Comparison of ENCODE assay signal across 14 mouse cellular contexts in genomic region chr6:144454291-144455276, GRCm38 (mm10).
DNase-seq lines count a peak whose midpoint lies in the region; ATAC-seq lines count a peak whose summit lies in the region.
"Had no signal": no experiment of that assay in that cellular context is flagged by ENCODE, and none has a peak within 500 bp of the region (broad histone marks: within the 10 kb centered on the region; RNA-seq: fewer than 3 reads in every experiment).

No protein-coding gene starts in this region.

- 16% methylated on average over 11 of the region's 11 CpGs for WGBS in neural tube, embryonic 15.5 days
- 23% methylated on average over 11 of the region's 11 CpGs for WGBS in embryonic facial prominence, embryonic 11.5 days
- 17% methylated on average over 11 of the region's 11 CpGs for WGBS in midbrain, embryonic 12.5 days

- H3K4me3 ChIP-seq in neural tube, embryonic 15.5 days (replicated peaks) = no peak overlapping the region
- no peak overlapping the region for H3K4me3 ChIP-seq in embryonic facial prominence, embryonic 11.5 days (ENCODE audit: low read depth, low read length)
- H3K4me3 ChIP-seq in midbrain, embryonic 12.5 days = no peak overlapping the region
- H3K4me3 ChIP-seq: erythroblast, embryonic 14.5 days; liver, embryonic 15.5 days had no signal

- no peak overlapping the region for H3K27ac ChIP-seq in neural tube, embryonic 15.5 days (replicated peaks)
- no peak overlapping the region for H3K27ac ChIP-seq in embryonic facial prominence, embryonic 11.5 days (replicated peaks; ENCODE audit: low read depth, low read length)
- H3K27ac ChIP-seq in midbrain, embryonic 12.5 days (replicated peaks) = no peak overlapping the region
- H3K27ac ChIP-seq: liver, embryonic 15.5 days had no signal

- no peak overlapping the region for H3K4me2 ChIP-seq in neural tube, embryonic 15.5 days
- H3K4me2 ChIP-seq in embryonic facial prominence, embryonic 11.5 days (ENCODE audit: low read depth, low read length) = no peak overlapping the region
- peak overlapping the region; percentile 26 for H3K4me2 ChIP-seq in midbrain, embryonic 12.5 days (replicated peaks)
- H3K4me2 ChIP-seq: liver, embryonic 15.5 days had no signal

- H3K9ac ChIP-seq in neural tube, embryonic 15.5 days (replicated peaks) = no peak overlapping the region
- no peak overlapping the region for H3K9ac ChIP-seq in embryonic facial prominence, embryonic 11.5 days (replicated peaks; ENCODE audit: low read length)
- no peak overlapping the region for H3K9ac ChIP-seq in midbrain, embryonic 12.5 days (replicated peaks)
- H3K9ac ChIP-seq: liver, embryonic 15.5 days had no signal

- no peak for ATAC-seq in neural tube, embryonic 15.5 days (ENCODE audit: low FRiP score)
- no peak for ATAC-seq in embryonic facial prominence, embryonic 11.5 days (replicated peaks; ENCODE audit: insufficient number of reproducible peaks, low FRiP score, low TSS enrichment, low read depth)
- peak; percentile 39; the same call in 1 of the 2 replicates for ATAC-seq in midbrain, embryonic 12.5 days (ENCODE audit: low FRiP score, low read depth)
- ATAC-seq: intestine, embryonic 16.5 days had no signal

- peaks cover 23% of the 10 kb centered on the region for H3K4me1 ChIP-seq in neural tube, embryonic 15.5 days
- no peaks in the 10 kb centered on the region; the same call in 1 of the 2 replicates for H3K4me1 ChIP-seq in embryonic facial prominence, embryonic 11.5 days (ENCODE audit: control insufficient read depth, insufficient read depth, low read length)
- peaks cover 24% of the 10 kb centered on the region for H3K4me1 ChIP-seq in midbrain, embryonic 12.5 days
- H3K4me1 ChIP-seq: liver, embryonic 15.5 days had no signal

- peak; percentile 31 for DNase-seq in neural tube, embryonic 10.5 days (ENCODE audit: extremely low spot score, low spot score)
- DNase-seq in embryonic facial prominence, embryonic 11.5 days (ENCODE audit: low spot score) = peak; percentile 34
- DNase-seq in urinary bladder, postnatal 36 days (ENCODE audit: low spot score in 2 of 2) = no peak
- DNase-seq in frontal cortex, postnatal 10 days (ENCODE audit: low spot score in 2 of 2) = no peak
- no peak for DNase-seq in urinary bladder, postnatal 10 days (ENCODE audit: low spot score)
- DNase-seq: cerebellum, postnatal 10 days; heart, postnatal 10 days; thymus, postnatal 25 days had no signal

- no peaks in the 10 kb centered on the region for H3K9me3 ChIP-seq in neural tube, embryonic 15.5 days (replicated peaks)
- no peaks in the 10 kb centered on the region for H3K9me3 ChIP-seq in embryonic facial prominence, embryonic 11.5 days (replicated peaks; ENCODE audit: control insufficient read depth, low read length)
- H3K9me3 ChIP-seq in midbrain, embryonic 12.5 days = no peaks in the 10 kb centered on the region
- H3K9me3 ChIP-seq: liver, embryonic 15.5 days had no signal

- H3K27me3 ChIP-seq in neural tube, embryonic 15.5 days (replicated peaks) = 0 out of 2 replicates have a peak, but pooled peaks cover 7% of the 10 kb centered on the region
- H3K27me3 ChIP-seq in embryonic facial prominence, embryonic 11.5 days (ENCODE audit: control insufficient read depth, insufficient read depth, low read length) = no peaks in the 10 kb centered on the region
- H3K27me3 ChIP-seq in midbrain, embryonic 12.5 days = peaks cover 7% of the 10 kb centered on the region; the same call in 1 of the 2 replicates
- H3K27me3 ChIP-seq: CH12.LX; liver, embryonic 15.5 days had no signal

- no peaks in the 10 kb centered on the region for H3K36me3 ChIP-seq in neural tube, embryonic 15.5 days
- H3K36me3 ChIP-seq in embryonic facial prominence, embryonic 11.5 days (replicated peaks; ENCODE audit: control insufficient read depth, insufficient read depth, low read depth, low read length) = no peaks in the 10 kb centered on the region
- no peaks in the 10 kb centered on the region for H3K36me3 ChIP-seq in midbrain, embryonic 12.5 days
- H3K36me3 ChIP-seq: liver, embryonic 15.5 days had no signal

Comparison
In these comparisons a context has a peak if more than half of its experiments do, and no peak if none do; other contexts are left out.
1. DNase-seq: peak in neural tube, embryonic 10.5 days (single experiment) and embryonic facial prominence, embryonic 11.5 days (single experiment); none in urinary bladder, postnatal 36 days (0 of 2), frontal cortex, postnatal 10 days (0 of 2) and urinary bladder, postnatal 10 days (single experiment).